Mouse (Mus musculus) left cerebral cortex, adult 9 months (tissue): ENCODE measurements around the gene Atpaf2.
"Not testable (repeated sequence)": the region's sequence is repeated elsewhere in the genome, so short reads cannot be mapped to it uniquely, and the experiment has no call there.

Experiments
- DNase-seq, 2 experiments: peaks; one replicate each; pipeline ENCODE4 v3.0.0; 2022; ENCODE audit warnings: low spot score in 2 of 2

Gene Atpaf2

DNA sequence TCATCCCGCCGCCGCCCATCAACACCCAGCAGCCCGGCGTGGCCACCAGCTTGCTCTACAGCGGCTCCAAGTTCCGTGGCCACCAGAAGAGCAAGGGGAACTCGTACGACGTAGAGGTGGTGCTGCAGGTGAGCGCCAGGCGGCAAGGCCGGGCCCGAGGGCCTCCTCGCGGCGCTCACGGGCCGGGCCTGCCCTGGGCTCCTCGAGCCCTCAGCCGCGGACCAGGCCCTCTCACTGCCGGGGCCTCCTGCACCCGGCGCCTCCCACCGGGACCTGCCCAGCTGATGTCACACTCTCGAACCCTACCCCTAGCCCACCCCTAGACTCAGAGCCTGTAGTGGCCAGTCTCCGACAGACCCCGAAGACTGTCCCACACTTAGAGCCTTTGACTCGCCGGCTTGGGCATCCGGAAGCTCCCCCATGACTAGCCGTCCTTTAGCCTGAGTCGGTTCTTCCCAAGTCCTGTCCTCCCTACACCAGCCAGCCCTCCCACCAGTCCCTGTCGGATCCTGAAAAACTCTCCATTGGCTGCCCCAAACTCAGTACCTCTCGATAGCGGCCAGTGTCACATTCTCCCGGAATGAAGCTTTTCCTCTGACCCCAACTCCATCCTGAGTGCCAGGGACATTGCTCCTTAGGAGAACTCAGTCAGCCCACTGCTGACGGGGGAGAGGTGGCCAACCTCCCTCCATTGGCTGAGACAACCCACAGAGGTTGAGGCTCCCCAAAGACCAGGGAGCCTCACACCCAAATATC is at the start of gene Atpaf2:
Atpaf2 (minus strand) TSS at position 741 of the 756 bp plus-strand sequence.
- peak in 1 of 2 experiments; percentile 12 for DNase-seq

DNA sequence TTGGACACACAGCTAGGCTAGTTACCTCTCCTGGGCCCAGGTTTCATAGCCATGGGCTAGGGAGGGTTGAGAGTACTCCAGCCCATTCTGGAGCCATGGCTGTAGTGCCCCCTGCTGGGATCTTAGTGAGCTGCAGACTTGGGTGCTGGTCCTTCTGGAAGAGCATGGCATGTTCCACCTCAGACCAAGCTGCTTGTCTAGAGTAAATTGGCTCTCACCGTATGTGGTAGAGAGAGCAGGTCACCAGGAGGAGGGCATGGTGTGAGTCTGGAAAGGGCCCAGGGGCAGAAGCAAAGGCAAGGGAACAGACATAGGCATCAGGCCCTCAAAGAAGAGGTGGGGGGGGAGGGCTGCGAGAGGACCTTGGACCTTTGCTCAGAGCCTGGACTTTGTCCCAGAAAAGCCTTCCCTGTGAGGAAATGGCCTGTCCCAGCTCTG is 47.7 kb upstream of the Atpaf2 start:
- DNase-seq = peak in 1 of 2 experiments; percentile 20

DNA sequence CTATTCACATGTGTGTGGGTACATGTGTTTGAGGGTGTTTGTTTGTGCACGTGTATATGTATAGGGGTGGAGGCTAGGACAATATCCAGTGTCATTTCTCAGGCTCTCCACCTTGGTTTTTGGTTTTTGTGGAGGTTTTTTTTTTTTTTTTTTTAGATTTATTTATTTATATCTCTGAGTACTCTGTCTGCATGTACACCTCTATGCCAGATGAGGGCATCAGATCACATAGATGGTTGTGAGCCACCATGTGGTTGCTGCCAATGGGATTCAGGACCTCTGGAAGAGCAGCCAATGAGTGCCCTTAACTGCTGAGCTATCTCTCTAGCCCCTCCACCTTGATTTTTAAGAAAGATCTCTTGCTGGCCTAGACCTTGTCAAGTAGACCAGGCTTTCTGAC is 39.7 kb upstream of the Atpaf2 start:
- DNase-seq = no peak

DNA sequence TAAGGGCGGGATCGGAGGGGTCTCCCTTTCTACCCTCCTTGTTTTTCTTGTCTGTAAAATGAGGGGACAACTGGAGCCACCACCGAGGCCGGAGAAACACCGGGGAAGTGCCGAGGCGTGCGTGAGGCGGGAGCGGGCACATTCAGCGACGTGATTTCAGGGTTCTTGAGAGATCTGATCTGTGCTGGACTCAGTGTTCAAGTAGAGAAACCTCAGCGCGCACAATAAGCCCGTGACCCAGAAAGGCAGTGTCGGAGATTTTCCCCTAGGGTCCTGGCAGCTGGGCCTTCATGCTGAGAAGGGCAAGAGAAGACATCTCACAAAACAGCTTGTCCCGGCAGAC is 36.5 kb upstream of the Atpaf2 start:
- no peak for DNase-seq

DNA sequence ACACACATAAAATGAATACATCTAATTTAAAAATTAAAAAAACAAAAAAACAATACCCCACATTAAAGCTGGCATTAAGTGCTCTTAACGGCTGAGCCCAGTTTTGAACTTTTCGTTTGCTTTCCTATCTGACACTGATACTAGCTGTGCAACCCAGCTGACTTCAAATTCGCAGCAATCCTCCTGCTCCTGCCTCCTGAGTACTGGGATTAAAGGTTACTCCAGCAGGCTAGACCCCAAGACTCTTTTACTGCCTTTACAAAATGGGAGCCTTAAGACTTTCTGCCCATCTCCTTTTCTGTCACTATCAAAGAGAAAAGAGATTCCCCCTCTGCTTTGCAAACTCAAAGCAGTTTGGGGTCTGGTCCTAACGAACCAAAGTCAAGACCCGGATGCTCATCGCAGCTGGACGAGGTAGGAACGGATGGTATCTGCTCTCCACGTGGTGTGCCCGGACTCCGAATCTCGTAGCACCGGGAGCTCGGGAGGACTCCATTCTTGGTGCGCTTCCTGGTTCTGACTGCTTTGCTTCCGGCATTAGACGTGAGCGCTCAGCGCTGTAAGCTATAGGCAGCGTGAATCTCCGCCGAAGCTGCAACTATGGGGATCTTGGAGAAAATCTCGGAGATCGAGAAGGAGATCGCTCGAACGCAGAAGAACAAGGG is 36.0 kb upstream of the Atpaf2 start, which contains the start of gene Drg2:
Drg2 (plus strand) TSS at position 512 of the 665 bp plus-strand sequence.
- DNase-seq = peak; percentile 55 to 91

DNA sequence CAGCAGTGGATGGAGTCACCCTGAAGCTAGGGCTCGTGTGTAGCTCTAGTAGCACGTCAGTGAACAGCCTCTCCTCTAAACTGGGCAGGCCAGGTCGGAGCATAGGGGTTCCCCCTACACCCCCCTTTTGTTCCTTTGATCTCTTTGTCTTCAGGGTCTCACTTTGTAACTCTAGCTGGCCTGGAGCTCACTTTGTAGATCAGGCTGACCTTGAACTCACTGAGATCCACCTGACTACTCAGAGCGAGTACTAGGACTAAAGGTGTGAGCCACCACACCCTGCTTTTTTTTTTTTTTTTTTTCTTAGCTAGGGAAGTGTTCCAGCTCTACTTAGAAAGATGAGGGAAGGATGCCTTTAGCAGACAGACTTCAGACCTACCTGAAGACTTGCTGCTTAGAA is 25.8 kb upstream of the Atpaf2 start:
- DNase-seq = no peak

DNA sequence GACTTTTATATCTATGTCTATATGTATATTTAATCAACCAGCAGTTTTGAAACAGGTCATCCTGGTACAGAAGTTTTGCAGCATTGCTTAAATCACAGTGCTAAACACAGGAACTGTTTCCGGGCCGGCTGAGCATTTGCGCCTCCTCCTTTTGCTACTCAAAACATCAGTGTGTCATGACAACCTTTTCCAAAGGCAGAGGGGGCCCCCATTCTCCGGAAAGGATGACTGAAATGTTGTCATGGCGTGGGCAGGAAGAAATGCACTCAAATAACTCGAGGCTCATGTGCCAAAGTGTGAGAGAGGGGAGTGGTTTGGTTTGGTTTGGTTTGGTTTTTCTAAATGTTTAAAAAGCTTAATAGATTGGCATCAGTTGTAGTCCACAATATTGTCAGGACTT is 24.6 kb upstream of the Atpaf2 start:
- DNase-seq = peak in 1 of 2 experiments; percentile 22

DNA sequence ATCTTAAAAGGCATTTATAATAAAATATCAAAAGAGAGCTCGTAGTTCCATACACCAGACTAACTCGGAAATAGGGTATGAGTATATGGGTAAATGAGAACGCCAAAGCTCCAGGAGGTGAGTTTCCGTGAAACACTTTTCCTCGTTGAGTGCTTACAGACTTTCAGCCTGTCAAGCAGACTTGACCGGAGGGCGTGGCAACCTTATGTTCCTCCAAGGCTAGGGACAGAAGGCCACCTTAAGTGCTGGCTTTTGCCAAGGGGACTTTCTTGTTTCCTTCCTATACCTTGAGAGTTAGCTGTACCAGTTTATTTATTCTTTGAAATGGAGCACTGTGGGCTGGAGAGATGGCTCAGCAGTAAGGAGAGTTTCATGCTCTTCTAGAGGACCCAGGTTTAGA is 21.9 kb upstream of the Atpaf2 start:
- no peak for DNase-seq

DNA sequence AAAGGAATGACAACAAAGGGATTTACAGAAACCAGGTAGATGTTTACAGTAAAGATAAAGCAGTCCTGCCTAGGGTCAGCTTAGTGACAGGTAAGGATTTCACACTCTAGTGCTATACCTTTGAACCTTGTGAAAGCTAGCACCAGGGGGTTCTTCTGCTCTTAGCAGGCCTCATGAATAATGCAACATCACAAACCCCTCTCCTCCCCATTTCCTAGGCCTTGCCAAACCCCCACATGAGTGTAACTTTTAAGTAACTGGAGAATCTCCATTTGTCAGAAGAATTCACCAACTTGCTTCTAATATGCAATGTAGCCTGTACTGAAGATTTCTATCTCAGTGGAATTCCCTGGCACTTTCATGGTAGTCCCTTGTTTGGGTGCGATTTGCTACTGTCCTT is 21.4 kb upstream of the Atpaf2 start:
- not testable (repeated sequence) for DNase-seq

DNA sequence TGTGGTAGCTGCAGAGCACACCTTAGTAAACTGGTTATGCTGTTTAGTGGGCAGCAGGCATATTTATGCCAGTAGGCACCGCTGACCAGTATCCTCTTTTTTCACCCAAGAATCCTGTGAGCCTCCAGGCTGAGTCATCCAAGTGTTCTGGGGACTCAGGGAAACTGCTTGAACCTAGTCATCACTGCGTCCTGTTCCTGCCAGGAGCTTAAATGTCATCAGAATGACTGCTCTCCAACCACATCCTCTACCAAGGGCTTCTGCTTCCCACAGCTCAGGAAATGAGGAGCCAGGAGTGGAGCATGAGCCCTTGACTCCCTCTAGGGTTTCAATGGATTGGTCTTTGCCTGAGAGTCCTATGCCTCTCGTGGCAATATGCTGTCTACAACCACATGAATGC is 18.4 kb upstream of the Atpaf2 start:
- no peak for DNase-seq

DNA sequence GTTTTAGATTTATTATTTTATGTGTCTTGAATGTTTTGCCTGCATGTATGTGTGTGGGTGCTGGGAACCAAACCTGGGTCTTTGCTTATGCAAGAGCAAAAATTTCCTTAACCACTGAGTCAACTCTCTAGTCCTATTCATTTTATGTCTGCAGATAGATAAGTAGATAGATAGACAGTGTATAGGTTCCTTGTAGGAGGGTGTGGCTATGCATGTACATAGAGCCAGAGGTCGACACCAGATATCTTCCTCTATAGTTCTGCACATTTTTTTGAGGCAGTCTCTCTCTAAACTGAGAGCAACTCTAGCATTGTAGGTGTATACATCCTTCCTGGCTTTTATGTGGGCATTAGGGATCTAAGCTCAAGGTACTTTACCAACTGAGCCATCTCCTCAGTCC is 16.9 kb upstream of the Atpaf2 start:
- DNase-seq = no peak

DNA sequence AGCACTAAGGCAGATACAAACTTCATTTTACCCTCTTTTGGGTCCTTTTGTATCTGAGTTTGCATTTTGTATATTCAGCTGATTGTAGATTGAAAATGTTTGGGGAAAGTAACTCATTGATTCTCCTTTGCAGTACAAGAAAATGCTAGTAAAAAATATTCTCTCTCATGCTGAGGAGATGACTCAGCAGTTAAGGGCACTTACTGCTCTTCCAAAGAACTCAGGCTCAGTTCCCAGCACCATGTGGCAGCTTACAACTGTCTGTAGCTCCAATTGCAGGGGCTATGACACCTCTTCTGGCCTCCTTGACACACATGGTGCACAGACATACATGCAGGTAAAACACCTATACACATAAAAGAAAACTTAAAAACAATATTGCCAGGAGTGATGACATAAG is 15.2 kb upstream of the Atpaf2 start:
- DNase-seq = no peak

DNA sequence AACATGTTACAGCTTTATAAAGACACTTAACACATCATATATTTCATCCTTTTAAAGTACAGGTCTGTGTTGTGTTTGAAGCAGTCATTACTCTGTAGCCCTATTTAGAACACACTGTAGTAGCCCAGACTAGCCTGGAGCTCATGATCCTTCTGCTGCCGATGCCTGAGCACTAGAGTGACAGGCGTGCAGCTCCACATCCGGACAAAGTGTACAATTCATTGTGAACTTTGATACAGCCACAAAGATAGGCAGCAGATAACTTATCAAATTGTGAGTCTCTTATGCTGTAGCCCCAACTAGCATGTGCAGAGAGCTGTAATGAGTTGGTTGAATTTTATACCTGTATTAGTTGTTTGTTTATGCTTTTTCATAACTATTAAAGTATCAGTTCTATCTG is 9.4 kb upstream of the Atpaf2 start:
- DNase-seq = no peak

DNA sequence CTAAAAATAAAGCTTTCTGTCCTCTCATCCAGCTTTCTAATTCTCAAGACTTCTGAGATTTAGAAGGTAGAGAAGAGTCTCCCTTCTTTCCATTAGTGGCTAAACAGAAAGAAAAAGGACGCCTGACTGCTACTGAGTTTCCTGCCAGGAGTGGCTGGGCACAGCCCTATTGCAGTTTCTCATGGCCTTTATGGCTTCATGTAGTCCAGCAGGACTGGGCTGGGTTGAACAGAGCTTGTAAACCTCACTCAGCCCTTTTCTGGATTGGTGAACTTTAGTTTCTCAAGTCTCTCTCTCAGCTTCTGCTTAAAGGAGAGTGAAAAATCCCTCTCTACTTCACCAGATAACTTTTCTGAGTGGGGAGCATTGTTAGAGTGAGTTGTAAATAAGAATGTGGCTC is 8.2 kb upstream of the Atpaf2 start:
- no peak for DNase-seq

DNA sequence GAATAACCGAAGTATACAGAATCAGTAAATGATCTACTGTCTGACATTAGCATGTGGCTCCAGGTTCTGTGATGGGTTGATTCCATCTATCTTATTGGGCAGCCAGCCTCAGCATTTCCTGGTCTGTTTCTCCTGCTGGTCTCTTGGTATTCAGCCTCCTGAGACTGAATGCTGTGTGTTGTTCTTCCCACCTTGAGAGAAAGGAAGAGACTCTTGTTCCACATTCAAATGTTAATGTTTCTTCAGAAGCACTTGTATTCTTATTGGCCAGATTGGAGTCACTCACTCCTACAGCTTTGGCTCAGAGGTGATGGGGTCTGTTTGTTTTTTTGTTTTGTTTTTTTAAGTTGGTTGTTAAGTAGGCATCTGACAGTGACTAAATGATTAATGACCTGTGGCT is 4.7 kb upstream of the Atpaf2 start:
- DNase-seq = no peak

DNA sequence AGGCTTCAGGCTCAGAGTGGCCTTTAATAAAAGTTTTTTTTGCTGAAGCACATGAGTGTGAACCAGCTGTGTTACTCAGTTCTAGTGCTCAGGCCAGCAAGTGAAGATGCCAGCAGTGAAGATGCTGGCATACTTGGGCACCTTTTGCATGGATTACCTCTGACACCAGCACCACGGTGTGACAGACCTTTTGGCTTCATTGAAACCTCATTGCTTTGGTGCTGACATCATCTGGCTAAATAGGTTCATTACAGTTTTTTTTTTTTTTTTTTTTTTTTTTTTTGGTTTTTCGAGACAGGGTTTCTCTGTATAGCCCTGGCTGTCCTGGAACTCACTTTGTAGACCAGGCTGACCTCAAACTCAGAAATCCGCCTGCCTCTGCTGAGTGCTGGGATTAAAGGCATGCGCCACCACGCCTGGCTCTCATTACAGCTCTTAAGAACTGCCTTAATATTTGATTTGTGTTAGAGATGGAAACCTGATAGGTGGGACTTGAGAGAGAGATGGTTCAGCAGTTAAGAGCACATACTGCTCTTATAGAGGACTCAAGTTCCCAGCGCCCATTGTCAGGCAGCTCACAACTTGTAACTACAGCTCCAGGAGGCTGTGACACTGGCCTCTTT is 3.9 kb upstream of the Atpaf2 start:
- no peak for DNase-seq

DNA sequence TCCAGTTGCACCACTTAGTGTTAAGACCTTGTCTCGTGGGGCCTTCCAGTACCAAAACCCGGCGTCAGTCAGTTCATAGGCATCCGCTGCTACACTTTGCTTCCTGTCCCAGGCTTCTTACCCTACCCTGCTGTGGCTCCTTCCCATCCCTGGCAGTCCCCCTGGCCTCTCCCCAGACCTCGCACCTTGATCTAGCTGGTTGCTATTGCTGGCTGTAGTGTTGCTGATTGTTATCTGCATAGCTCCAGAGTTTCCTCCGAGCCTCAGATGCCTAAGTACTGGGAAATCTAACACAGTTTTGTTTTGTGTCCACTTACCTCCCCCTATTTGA is 181 bp upstream of the Atpaf2 start:
- no peak for DNase-seq

DNA sequence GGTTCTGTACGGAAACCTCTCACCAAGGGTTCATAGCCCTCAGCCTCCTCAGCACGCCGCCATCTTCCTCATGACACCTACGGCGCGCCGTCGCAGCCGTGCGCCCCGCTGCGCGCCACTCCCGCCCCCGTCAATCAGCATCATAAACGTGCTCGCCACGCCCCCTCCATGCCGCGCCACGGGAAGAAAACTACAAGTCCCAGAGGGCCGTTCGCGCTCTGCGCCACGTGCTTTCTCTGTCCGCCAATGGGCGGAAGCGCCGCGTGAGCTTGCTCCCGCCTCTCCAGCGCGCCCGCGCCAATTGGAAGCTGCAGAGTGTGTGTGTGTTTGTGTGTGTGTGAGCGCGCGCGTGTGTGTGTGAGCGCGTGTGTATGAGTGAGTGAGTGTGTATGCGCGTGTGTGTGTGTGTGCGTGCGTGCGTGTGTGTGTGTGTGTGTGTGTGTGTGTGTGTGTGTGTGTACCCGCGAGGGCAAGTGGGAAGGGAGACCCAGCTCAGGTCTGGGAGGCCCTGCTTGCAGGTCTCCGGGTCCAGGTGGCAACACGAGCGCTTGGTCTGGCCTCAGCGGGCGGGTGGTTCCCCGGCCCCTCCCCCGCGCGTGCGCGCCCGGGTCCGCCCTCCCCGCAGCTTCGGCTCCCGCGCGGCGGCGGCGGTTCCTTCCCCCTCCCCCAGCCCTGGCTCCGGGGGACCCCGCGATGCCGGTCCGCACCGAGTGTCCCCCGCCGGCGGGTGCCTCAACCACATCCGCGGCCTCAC is 1.1 kb downstream of the Atpaf2 start, which contains the start of gene Gid4:
Gid4 (plus strand) TSS at position 183 of the 754 bp plus-strand sequence.
- peak; percentile 97 to 99 for DNase-seq

DNA sequence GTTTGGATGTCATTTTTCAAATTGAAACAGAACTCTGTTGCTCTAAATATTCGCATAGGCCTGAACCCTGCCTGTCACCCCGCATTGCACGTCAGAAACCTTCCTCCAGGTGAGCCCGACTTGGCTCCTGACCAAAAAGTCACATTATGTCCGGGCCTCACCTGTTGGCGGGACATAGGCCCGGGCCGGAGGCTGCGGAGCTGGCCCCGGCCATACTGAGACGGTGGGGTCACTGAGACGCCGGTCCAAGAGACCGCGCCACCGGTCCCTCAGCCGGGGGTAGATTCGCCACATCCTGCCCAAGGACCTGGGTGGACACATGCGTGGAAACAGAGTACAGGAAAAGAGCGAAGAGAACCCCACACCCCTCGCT is 1.7 kb downstream of the Atpaf2 start:
- DNase-seq = no peak

DNA sequence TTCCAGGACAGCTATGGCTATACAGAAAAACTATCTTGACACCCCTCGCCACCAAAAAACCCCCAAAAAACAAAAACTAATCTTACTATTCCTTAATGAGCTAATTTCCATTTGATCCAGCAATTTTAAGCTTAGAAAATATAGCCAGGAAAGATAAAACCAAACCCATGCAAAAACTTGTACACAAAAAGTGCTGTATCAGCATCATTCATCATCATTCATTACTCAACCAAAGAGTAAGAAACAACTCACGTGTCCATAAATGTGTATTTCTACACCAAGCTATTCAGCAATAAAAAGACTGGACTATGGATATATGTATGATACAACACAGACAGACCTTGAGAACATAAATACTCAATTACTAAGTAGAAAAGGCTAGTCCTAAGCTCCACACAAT is 5.3 kb downstream of the Atpaf2 start:
- DNase-seq = no peak

DNA sequence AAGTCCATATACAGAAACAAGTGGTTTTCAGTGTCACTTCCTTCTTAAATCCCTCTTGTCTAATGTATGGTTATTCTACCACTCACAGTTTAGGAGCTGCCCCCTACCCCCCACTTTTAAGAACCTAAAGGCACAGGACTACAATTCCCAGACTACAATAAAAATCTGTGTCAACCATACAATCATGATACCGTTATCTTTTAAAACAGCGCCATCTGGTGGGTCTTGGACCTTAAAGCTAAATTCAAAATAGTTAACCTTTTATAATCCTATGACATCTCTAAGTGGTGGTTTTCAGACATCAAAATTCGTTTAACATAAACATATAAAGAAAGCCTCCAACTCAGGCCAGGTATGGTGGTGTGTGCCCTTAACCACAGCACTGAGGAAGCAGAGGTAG is 6.1 kb downstream of the Atpaf2 start:
- peak in 1 of 2 experiments; percentile 76 for DNase-seq

DNA sequence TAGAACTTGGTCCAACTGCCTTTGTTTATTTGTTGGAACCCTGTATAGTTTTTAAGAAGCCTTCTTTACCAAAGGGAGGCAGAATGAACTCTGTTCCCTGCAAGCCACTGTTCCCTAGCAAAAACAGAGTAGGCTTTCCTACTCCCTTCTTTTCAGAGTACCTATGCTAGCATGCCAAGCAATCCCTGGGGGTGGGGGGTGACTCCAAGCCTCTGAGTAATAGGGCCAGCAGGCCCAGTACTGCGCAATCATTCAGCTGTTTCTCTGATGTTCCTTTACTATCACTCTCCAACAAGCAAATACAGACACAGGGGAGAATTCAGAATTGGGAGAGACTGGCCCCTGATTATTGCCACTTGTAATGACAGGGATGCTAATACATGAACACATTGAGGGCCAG is 11.7 kb downstream of the Atpaf2 start:
- no peak for DNase-seq
